Mouse (Mus musculus): ENCODE results near the gene Gm27029.

DNA sequence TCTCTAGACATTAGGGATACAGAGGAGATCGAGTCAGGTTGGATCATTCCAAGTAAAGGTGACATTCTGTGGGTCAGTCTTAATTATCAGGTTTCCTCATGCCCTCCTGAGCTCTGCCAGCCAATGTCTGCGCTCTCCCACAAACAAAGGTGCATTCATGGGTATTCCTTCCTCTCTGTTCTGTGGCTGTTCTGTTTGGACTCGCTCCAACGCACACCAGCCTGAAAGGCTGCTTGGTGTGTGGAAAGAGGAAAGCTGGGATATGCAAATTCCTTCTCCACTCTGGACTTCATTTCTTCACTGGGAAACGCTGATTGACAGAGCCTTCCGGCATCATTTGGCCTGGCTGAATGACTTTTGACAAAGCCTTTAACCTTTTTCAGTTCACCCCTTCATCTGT is 30.1 kb upstream of the Gm27029 start:
- no peak for TF ChIP-seq CTCF (conservative IDR thresholded peaks at IDR 0.05; ENCODE audit: insufficient read depth, insufficient read length, low read depth, low read length)
- TF ChIP-seq POLR2A (IDR thresholded peaks at IDR 0.05; ENCODE audit: low read depth, low read length): no peak
